Mouse (Mus musculus) lung, adult 2 months (tissue): ENCODE measurements at regions not wholly inside any gene's neighbourhood (a gene's known extent, or its start where the extent isn't known, plus 50 kb on each side); places are given as distances from the start of the nearest gene placed in this dataset.

Experiments
- CTCF ChIP-seq: fragments of 200-500 bp; IDR thresholded peaks from 2 replicates; pipeline ENCODE4 v1.5.1; 2011; ENCODE audit warnings: mild to moderate bottlenecking, low read length, control low read depth; ENCODE audit not compliant: insufficient read depth
- POLR2A ChIP-seq: fragments of 200-500 bp; IDR thresholded peaks from 2 replicates; pipeline ENCODE4 v1.6.1; 2011; ENCODE audit warnings: low read depth, mild to moderate bottlenecking, control low read depth, low read length, borderline replicate concordance; ENCODE audit errors: extremely low read depth

DNA sequence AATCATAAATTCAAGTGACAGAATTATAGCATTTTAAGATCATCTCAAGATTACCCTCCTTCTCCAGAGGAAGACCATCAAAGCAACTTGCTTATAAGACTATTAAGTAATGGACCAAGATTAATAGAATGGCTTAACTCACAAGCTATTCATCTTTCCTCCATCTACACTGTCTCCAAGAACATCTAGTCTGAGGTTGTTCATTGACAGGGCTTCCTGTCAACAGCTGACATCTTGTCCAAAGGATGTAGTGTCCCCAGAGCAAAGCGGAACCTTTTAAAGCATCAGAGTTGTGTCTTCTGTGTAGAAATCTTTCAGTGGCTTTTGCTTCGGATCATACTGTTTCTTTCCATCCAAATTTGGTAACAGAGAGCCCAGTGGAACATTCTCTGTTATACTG, 362.2 kb downstream of the Arl4a start:
- TF ChIP-seq CTCF (no peak), POLR2A (no peak)
